Mouse (Mus musculus): ENCODE results near the gene Tmem251.

GRCm38 (mm10) chr12:102771601-102772000 is 28.0 kb downstream of the Tmem251 start:
- TF ChIP-seq POLR2A (IDR thresholded peaks at IDR 0.05; ENCODE audit: borderline replicate concordance, insufficient read depth, low read length) (no peak), CTCF (IDR thresholded peaks at IDR 0.05; ENCODE audit: borderline replicate concordance, insufficient read depth, low read depth, low read length) (no peak)
